Mouse (Mus musculus): ENCODE data around the gene Myh13. TPM values are rescaled to one million over a fixed set of nuclear protein-coding genes. Genes with fewer than 3 reads are reported as not detected.

The Myh13 gene
- polyA plus RNA-seq, 1 experiment: not detected

- Histone ChIP-seq H3K79me2 (ENCODE audit: control insufficient read depth, insufficient read depth) (no peaks in the 10 kb centered on the region), H3K79me3 (ENCODE audit: low read depth) (no peaks in the 10 kb centered on the region), H3K36me3 (ENCODE audit: control insufficient read depth, insufficient read depth) (no peaks in the 10 kb centered on the region), H3K4me3 (ENCODE audit: insufficient read depth, poor library complexity, severe bottlenecking) (no peak overlapping the region), H3ac (ENCODE audit: control insufficient read depth, insufficient read length, low read depth) (no peak overlapping the region), H3K27me3 (ENCODE audit: control insufficient read depth, insufficient read depth, insufficient read length) (no peaks in the 10 kb centered on the region)
- TF ChIP-seq USF1 (IDR thresholded peaks at IDR 0.05; ENCODE audit: low read depth) (no peak), MYOG (IDR thresholded peaks at IDR 0.05; ENCODE audit: control insufficient read depth, extremely low read depth, insufficient read length) (no peak), CTCF (IDR thresholded peaks at IDR 0.05; ENCODE audit: control insufficient read depth, insufficient read depth, insufficient read length) (no peak)
Measured at GRCm38 (mm10) chr11:67376308-67376707, 54.9 kb downstream of the Myh13 start.

- no peak overlapping the region for H3ac ChIP-seq (ENCODE audit: control insufficient read depth, insufficient read length, low read depth)
- H3K79me3 ChIP-seq (ENCODE audit: low read depth): no peaks in the 10 kb centered on the region
- TF ChIP-seq CEBPB (IDR thresholded peaks at IDR 0.05; ENCODE audit: low read depth) (no peak), CTCF (IDR thresholded peaks at IDR 0.05; ENCODE audit: control insufficient read depth, insufficient read depth, insufficient read length) (no peak), FOSL1 (IDR thresholded peaks at IDR 0.05; ENCODE audit: insufficient read depth, low read length, poor library complexity, severe bottlenecking) (no peak), MAX (IDR thresholded peaks at IDR 0.05) (no peak), USF1 (IDR thresholded peaks at IDR 0.05; ENCODE audit: low read depth) (no peak), MYOD1 (IDR thresholded peaks at IDR 0.05; ENCODE audit: control insufficient read depth, insufficient read length, low read depth) (no peak)
- H3K4me3 ChIP-seq (ENCODE audit: insufficient read depth, poor library complexity, severe bottlenecking): no peak overlapping the region
- no peaks in the 10 kb centered on the region for H3K27me3 ChIP-seq (ENCODE audit: control insufficient read depth, insufficient read depth, insufficient read length)
- no peaks in the 10 kb centered on the region for H3K36me3 ChIP-seq (ENCODE audit: control insufficient read depth, insufficient read depth)
- H3K79me2 ChIP-seq (ENCODE audit: control insufficient read depth, insufficient read depth): no peaks in the 10 kb centered on the region
Measured at GRCm38 (mm10) chr11:67379703-67380510, 58.4 kb downstream of the Myh13 start.

GRCm38 (mm10) chr11:67381833-67382232, 60.4 kb downstream of the Myh13 start:
- Histone ChIP-seq H3K27me3 (ENCODE audit: control insufficient read depth, insufficient read depth, insufficient read length) (no peaks in the 10 kb centered on the region), H3K4me3 (ENCODE audit: insufficient read depth, poor library complexity, severe bottlenecking) (no peak overlapping the region), H3K36me3 (ENCODE audit: control insufficient read depth, insufficient read depth) (no peaks in the 10 kb centered on the region), H3K79me2 (ENCODE audit: control insufficient read depth, insufficient read depth) (no peaks in the 10 kb centered on the region), H3K79me3 (ENCODE audit: low read depth) (no peaks in the 10 kb centered on the region), H3ac (ENCODE audit: control insufficient read depth, insufficient read length, low read depth) (no peak overlapping the region)
- no peak for TF ChIP-seq CEBPB (IDR thresholded peaks at IDR 0.05; ENCODE audit: low read depth)
- no peak for TF ChIP-seq MYOD1 (IDR thresholded peaks at IDR 0.05; ENCODE audit: control insufficient read depth, insufficient read length, low read depth)
- no peak for TF ChIP-seq CTCF (IDR thresholded peaks at IDR 0.05; ENCODE audit: control insufficient read depth, insufficient read depth, insufficient read length)
- TF ChIP-seq MYOG (IDR thresholded peaks at IDR 0.05; ENCODE audit: control insufficient read depth, extremely low read depth, insufficient read length): no peak
- no peak for TF ChIP-seq USF1 (IDR thresholded peaks at IDR 0.05; ENCODE audit: low read depth)
- no peak for TF ChIP-seq MAX (IDR thresholded peaks at IDR 0.05)
- no peak for TF ChIP-seq FOSL1 (IDR thresholded peaks at IDR 0.05; ENCODE audit: insufficient read depth, low read length, poor library complexity, severe bottlenecking)

- Histone ChIP-seq H3K27me3 (ENCODE audit: control insufficient read depth, insufficient read depth, insufficient read length) (no peaks in the 10 kb centered on the region), H3ac (ENCODE audit: control insufficient read depth, insufficient read length, low read depth) (no peak overlapping the region), H3K79me2 (ENCODE audit: control insufficient read depth, insufficient read depth) (no peaks in the 10 kb centered on the region), H3K79me3 (ENCODE audit: low read depth) (no peaks in the 10 kb centered on the region), H3K36me3 (ENCODE audit: control insufficient read depth, insufficient read depth) (no peaks in the 10 kb centered on the region), H3K4me3 (ENCODE audit: insufficient read depth, poor library complexity, severe bottlenecking) (no peak overlapping the region)
- TF ChIP-seq CEBPB (IDR thresholded peaks at IDR 0.05; ENCODE audit: low read depth): no peak
- TF ChIP-seq MAX (IDR thresholded peaks at IDR 0.05): no peak
- TF ChIP-seq USF1 (IDR thresholded peaks at IDR 0.05; ENCODE audit: low read depth): no peak
- TF ChIP-seq CTCF (IDR thresholded peaks at IDR 0.05; ENCODE audit: control insufficient read depth, insufficient read depth, insufficient read length): no peak
- no peak for TF ChIP-seq MYOG (IDR thresholded peaks at IDR 0.05; ENCODE audit: control insufficient read depth, extremely low read depth, insufficient read length)
- TF ChIP-seq MYOD1 (IDR thresholded peaks at IDR 0.05; ENCODE audit: control insufficient read depth, insufficient read length, low read depth): no peak
- no peak for TF ChIP-seq FOSL1 (IDR thresholded peaks at IDR 0.05; ENCODE audit: insufficient read depth, low read length, poor library complexity, severe bottlenecking)
Measured at GRCm38 (mm10) chr11:67384653-67385052, 63.2 kb downstream of the Myh13 start.

- TF ChIP-seq CTCF (IDR thresholded peaks at IDR 0.05; ENCODE audit: control insufficient read depth, insufficient read depth, insufficient read length): no peak
- no peak for TF ChIP-seq MAX (IDR thresholded peaks at IDR 0.05)
- TF ChIP-seq FOSL1 (IDR thresholded peaks at IDR 0.05; ENCODE audit: insufficient read depth, low read length, poor library complexity, severe bottlenecking): no peak
- no peak for TF ChIP-seq MYOD1 (IDR thresholded peaks at IDR 0.05; ENCODE audit: control insufficient read depth, insufficient read length, low read depth)
- TF ChIP-seq USF1 (IDR thresholded peaks at IDR 0.05; ENCODE audit: low read depth): no peak
- TF ChIP-seq MYOG (IDR thresholded peaks at IDR 0.05; ENCODE audit: control insufficient read depth, extremely low read depth, insufficient read length): no peak
- TF ChIP-seq CEBPB (IDR thresholded peaks at IDR 0.05; ENCODE audit: low read depth): no peak
- Histone ChIP-seq H3K36me3 (ENCODE audit: control insufficient read depth, insufficient read depth) (no peaks in the 10 kb centered on the region), H3ac (ENCODE audit: control insufficient read depth, insufficient read length, low read depth) (no peak overlapping the region), H3K27me3 (ENCODE audit: control insufficient read depth, insufficient read depth, insufficient read length) (no peaks in the 10 kb centered on the region), H3K79me2 (ENCODE audit: control insufficient read depth, insufficient read depth) (no peaks in the 10 kb centered on the region), H3K79me3 (ENCODE audit: low read depth) (no peaks in the 10 kb centered on the region), H3K4me3 (ENCODE audit: insufficient read depth, poor library complexity, severe bottlenecking) (no peak overlapping the region)
Measured at GRCm38 (mm10) chr11:67386815-67387415, 65.5 kb downstream of the Myh13 start.

All from C2C12 (cell line).